8 mouse cellular contexts compared by ENCODE assay signal in the genomic region with DNA sequence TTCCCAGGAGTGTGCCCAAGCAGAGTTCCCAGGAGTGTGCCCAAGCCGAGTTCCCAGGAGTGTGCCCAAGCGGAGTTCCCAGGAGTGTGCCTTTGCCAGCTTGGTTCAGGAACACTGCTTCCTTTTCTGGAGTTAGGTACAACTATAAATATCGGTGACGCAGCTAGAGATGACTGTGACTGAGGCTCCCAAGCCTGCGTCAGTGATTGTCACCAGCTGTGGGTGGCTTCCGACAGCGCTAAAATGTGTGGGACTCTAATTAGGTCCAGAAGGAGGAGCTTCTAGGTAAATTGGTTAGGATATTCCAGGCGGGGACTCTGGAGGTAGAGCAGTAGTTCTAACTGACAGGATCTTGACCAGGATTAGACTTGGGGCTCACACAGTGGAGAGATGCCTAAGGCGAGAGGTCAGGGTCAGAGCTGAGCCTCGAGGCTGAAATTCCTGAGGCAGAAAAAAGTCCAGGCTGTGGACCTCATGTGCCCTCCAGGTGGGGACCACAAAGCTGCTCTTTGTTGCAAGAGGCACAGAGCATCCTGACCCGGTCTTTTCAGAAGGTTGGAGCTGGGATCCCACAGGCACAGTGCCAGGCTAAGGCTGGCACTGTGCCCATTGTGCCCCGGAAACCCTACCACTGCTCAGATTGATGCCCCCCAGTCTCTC. TPM values are rescaled to one million over a fixed set of nuclear protein-coding genes. Genes with fewer than 3 reads are reported as not detected.
DNase-seq lines count a peak whose midpoint lies in the region; ATAC-seq and TF ChIP-seq lines count a peak whose summit lies in the region.

No protein-coding gene starts in this region.

- no peak overlapping the region for H3K9ac ChIP-seq in intestine, embryonic 15.5 days
- no peak overlapping the region for H3K9ac ChIP-seq in intestine, postnatal 0 days (ENCODE audit: low read depth, low read length)
- peak overlapping the region; percentile 55 for H3K9ac ChIP-seq in heart, embryonic 15.5 days

- no peak overlapping the region for H3K4me3 ChIP-seq in intestine, embryonic 15.5 days (replicated peaks)
- H3K4me3 ChIP-seq in intestine, postnatal 0 days (ENCODE audit: low read depth, low read length): no peak overlapping the region
- no peak overlapping the region for H3K4me3 ChIP-seq in thymus, adult 2 months (ENCODE audit: control insufficient read depth, insufficient read depth, low read length)
- H3K4me3 ChIP-seq in heart, embryonic 15.5 days: peak overlapping the region; percentile 33
- H3K4me3 ChIP-seq in myocyte: no peak overlapping the region

- H3K27me3 ChIP-seq in intestine, embryonic 15.5 days (replicated peaks): no peaks in the 10 kb centered on the region
- H3K27me3 ChIP-seq in intestine, postnatal 0 days (replicated peaks; ENCODE audit: control insufficient read depth, insufficient read depth, low read length): no peaks in the 10 kb centered on the region
- no peaks in the 10 kb centered on the region for H3K27me3 ChIP-seq in thymus, adult 2 months (ENCODE audit: control insufficient read depth, insufficient read depth, low read length)
- no peaks in the 10 kb centered on the region for H3K27me3 ChIP-seq in heart, embryonic 15.5 days
- H3K27me3 ChIP-seq in myocyte (ENCODE audit: control insufficient read depth, insufficient read depth, insufficient read length): no peaks in the 10 kb centered on the region

- H3K27ac ChIP-seq in intestine, embryonic 15.5 days: 0 out of 2 replicates have a peak overlapping the region, but pooled peaks have one; percentile 23
- no peak overlapping the region for H3K27ac ChIP-seq in intestine, postnatal 0 days (ENCODE audit: low read depth, low read length)
- peak overlapping the region; percentile 97 for H3K27ac ChIP-seq in thymus, adult 2 months (ENCODE audit: control insufficient read depth, insufficient read depth, low read length)
- peak overlapping the region; percentile 88 for H3K27ac ChIP-seq in heart, embryonic 15.5 days

- H3K9me3 ChIP-seq in intestine, embryonic 15.5 days: no peaks in the 10 kb centered on the region
- no peaks in the 10 kb centered on the region for H3K9me3 ChIP-seq in intestine, postnatal 0 days (ENCODE audit: control insufficient read depth)
- no peaks in the 10 kb centered on the region for H3K9me3 ChIP-seq in heart, embryonic 15.5 days (replicated peaks)

- peaks cover 12% of the 10 kb centered on the region for H3K79me2 ChIP-seq in myocyte (ENCODE audit: control insufficient read depth, insufficient read depth)

- peaks cover 2% of the 10 kb centered on the region; the same call in 1 of the 2 replicates for H3K36me3 ChIP-seq in intestine, embryonic 15.5 days
- H3K36me3 ChIP-seq in intestine, postnatal 0 days (ENCODE audit: control insufficient read depth, insufficient read depth): peaks cover 12% of the 10 kb centered on the region; the same call in 1 of the 2 replicates
- peaks cover 1% of the 10 kb centered on the region; the same call in 1 of the 2 replicates for H3K36me3 ChIP-seq in thymus, adult 2 months (ENCODE audit: control insufficient read depth, insufficient read depth, low read length)
- H3K36me3 ChIP-seq in heart, embryonic 15.5 days: no peaks in the 10 kb centered on the region
- H3K36me3 ChIP-seq in myocyte (ENCODE audit: control insufficient read depth, insufficient read depth): peaks cover 32% of the 10 kb centered on the region

- TF ChIP-seq CTCF in intestine, postnatal 0 days (IDR thresholded peaks at IDR 0.05; ENCODE audit: low read depth): no peak
- TF ChIP-seq CTCF in thymus, adult 2 months (IDR thresholded peaks at IDR 0.05; ENCODE audit: borderline replicate concordance, control insufficient read depth, extremely low read depth, insufficient read depth, low read length, poor library complexity): no peak

- H3K4me1 ChIP-seq in intestine, embryonic 15.5 days (replicated peaks): peaks cover 40% of the 10 kb centered on the region
- H3K4me1 ChIP-seq in intestine, postnatal 0 days (replicated peaks; ENCODE audit: control insufficient read depth, insufficient read depth, low read length): peaks cover 11% of the 10 kb centered on the region
- peaks cover 49% of the 10 kb centered on the region for H3K4me1 ChIP-seq in thymus, adult 2 months (replicated peaks; ENCODE audit: control insufficient read depth, insufficient read depth, low read length)
- H3K4me1 ChIP-seq in heart, embryonic 15.5 days (replicated peaks): peaks cover 77% of the 10 kb centered on the region

- no peak for TF ChIP-seq POLR2A in thymus, adult 2 months (IDR thresholded peaks at IDR 0.05; ENCODE audit: control insufficient read depth, extremely low read depth, insufficient read depth, low read length, poor library complexity)
- peak; percentile 22 for TF ChIP-seq POLR2A in myocyte (IDR thresholded peaks at IDR 0.05; ENCODE audit: insufficient read length, low read depth)

- 50% methylated on average over 12 of the region's 12 CpGs for WGBS in intestine, embryonic 15.5 days
- 57% methylated on average over 12 of the region's 12 CpGs for WGBS in intestine, postnatal 0 days
- 86% methylated on average over 12 of the region's 12 CpGs for WGBS in thymus, adult 2 months
- WGBS in heart, embryonic 15.5 days: 23% methylated on average over 12 of the region's 12 CpGs

- DNase-seq in thymus, adult 2 months: no peak
- DNase-seq in thymus, postnatal 25 days: no peak
- no peak for DNase-seq in thymus, postnatal 4 days
- no peak for DNase-seq in spleen, postnatal 4 days (ENCODE audit: low spot score in 2 of 2)

- no peak for ATAC-seq in intestine, embryonic 15.5 days
- ATAC-seq in intestine, postnatal 0 days: no peak
- peak; percentile 54; the same call in 1 of the 2 replicates for ATAC-seq in heart, embryonic 15.5 days (replicated peaks; ENCODE audit: insufficient number of reproducible peaks, insufficient read depth, low FRiP score, low read depth)

- H3ac ChIP-seq in myocyte (ENCODE audit: control insufficient read depth, insufficient read length): no peak overlapping the region

- no peak overlapping the region for H3K4me2 ChIP-seq in intestine, embryonic 15.5 days (replicated peaks)
- H3K4me2 ChIP-seq in intestine, postnatal 0 days (replicated peaks; ENCODE audit: low read depth): no peak overlapping the region
- peak overlapping the region; percentile 56 for H3K4me2 ChIP-seq in heart, embryonic 15.5 days
- H3K4me2 ChIP-seq in myocyte (ENCODE audit: low read depth): peak overlapping the region; percentile 16

TF ChIP-seq in myocyte, 11 proteins besides CTCF, POLR2A, EP300 and RAD21:
- no peak for TF ChIP-seq MYOD1 (IDR thresholded peaks at IDR 0.05; ENCODE audit: control insufficient read depth in 1 of 3, insufficient read length in 2 of 3, low read depth in 2 of 3)
- peak; percentile 85 for TF ChIP-seq POLR2AphosphoS2 (IDR thresholded peaks at IDR 0.05; ENCODE audit: insufficient read length, low read depth)
TF ChIP-seq in myocyte: peak in this region for 1.

RNA-seq across cellular contexts. Expression of a gene that starts 51.1 kb away (rescaled TPM):
- 60.6 and 60.9 TPM in 2 replicates for polyA plus RNA-seq in intestine, embryonic 15.5 days (2015; fragmentation: Nextera tagmentation; extraction: Ambion mirVana)
- 43.8 and 48.8 TPM in 2 replicates for polyA plus RNA-seq in intestine, postnatal 0 days (2015; fragmentation: Nextera tagmentation; extraction: Ambion mirVana)
- polyA plus RNA-seq in thymus, adult 2 months (2012; rRNA removed): 107 and 113 TPM in 2 replicates
- polyA plus RNA-seq in heart, embryonic 15.5 days (2015; fragmentation: Nextera tagmentation; extraction: Ambion mirVana): 53.5 and 65.9 TPM in 2 replicates
- 73.5 TPM for polyA plus RNA-seq in myocyte (2012; fragmentation: generic; extraction: Trizol)

RNA-seq across cellular contexts. Expression of a gene that starts 52.8 kb away (rescaled TPM):
- 26.9 and 28.0 TPM in 2 replicates for polyA plus RNA-seq in intestine, embryonic 15.5 days (2015; fragmentation: Nextera tagmentation; extraction: Ambion mirVana)
- 21.7 and 24.0 TPM in 2 replicates for polyA plus RNA-seq in intestine, postnatal 0 days (2015; fragmentation: Nextera tagmentation; extraction: Ambion mirVana)
- 121 and 129 TPM in 2 replicates for polyA plus RNA-seq in thymus, adult 2 months (2012; rRNA removed)
- 25.1 and 35.1 TPM in 2 replicates for polyA plus RNA-seq in heart, embryonic 15.5 days (2015; fragmentation: Nextera tagmentation; extraction: Ambion mirVana)
- 22.3 TPM for polyA plus RNA-seq in myocyte (2012; fragmentation: generic; extraction: Trizol)

RNA-seq across cellular contexts. Expression of a gene that starts 55.3 kb away (rescaled TPM):
- polyA plus RNA-seq in intestine, embryonic 15.5 days (2015; fragmentation: Nextera tagmentation; extraction: Ambion mirVana): 3.5 and 4.2 TPM in 2 replicates
- 3.8 and 4.0 TPM in 2 replicates for polyA plus RNA-seq in intestine, postnatal 0 days (2015; fragmentation: Nextera tagmentation; extraction: Ambion mirVana)
- 57.5 and 57.9 TPM in 2 replicates for polyA plus RNA-seq in thymus, adult 2 months (2012; rRNA removed)
- 3.2 and 4.2 TPM in 2 replicates for polyA plus RNA-seq in heart, embryonic 15.5 days (2015; fragmentation: Nextera tagmentation; extraction: Ambion mirVana)
- 5.2 TPM for polyA plus RNA-seq in myocyte (2012; fragmentation: generic; extraction: Trizol)

Comparison
In these comparisons a context has a peak if more than half of its experiments do, and no peak if none do; other contexts are left out.
1. H3K4me2 ChIP-seq: peak in heart, embryonic 15.5 days (single experiment) and myocyte (single experiment); none in intestine, embryonic 15.5 days (single experiment) and intestine, postnatal 0 days (single experiment).